Mouse (Mus musculus): ENCODE measurements around the gene Rusc1.

DNA sequence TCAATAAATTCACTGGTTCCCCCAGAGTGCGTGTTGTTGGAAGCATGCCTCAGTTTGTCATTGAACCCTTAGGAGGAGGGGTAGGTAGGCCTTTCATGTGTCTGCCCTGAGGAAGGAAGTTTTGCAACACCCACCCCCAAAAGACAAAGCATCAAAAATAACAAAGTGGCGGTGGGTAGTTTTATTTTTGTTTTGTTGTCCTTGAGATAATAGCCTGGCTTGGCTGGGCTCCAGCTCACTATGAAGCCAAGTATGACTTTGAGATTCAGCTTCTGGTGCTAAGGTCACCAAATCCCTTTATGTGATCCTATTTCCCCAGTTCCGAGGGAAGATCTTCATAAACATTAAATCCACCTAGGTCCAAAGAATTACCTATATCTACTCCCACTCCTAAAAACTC lies 31.1 kb upstream of the Rusc1 start:
- TF ChIP-seq POLR2A (IDR thresholded peaks at IDR 0.05; ENCODE audit: borderline replicate concordance, low read depth, low read length): no peak
- no peak for TF ChIP-seq CTCF (IDR thresholded peaks at IDR 0.05; ENCODE audit: low read depth, low read length)

All from bone marrow macrophage, adult 2 months (primary cell).